Mouse (Mus musculus) CH12.LX (cell line): Measurements from ENCODE around the gene Smim6. TPM values are rescaled to one million over a fixed set of nuclear protein-coding genes. Genes with fewer than 3 reads are reported as not detected.
A peak's percentile ranks its signal among the peaks of the same experiment; 100 is the strongest.

ENCODE experiments used
- DNase-seq: peaks from one replicate; pipeline ENCODE4 v3.0.0-alpha.2; 2013; ENCODE audit errors: extremely low read depth
- H3K27ac ChIP-seq: 2 replicates; pipeline ENCODE4 v1.5.1; 2012; ENCODE audit warnings: low read depth, mild to moderate bottlenecking, control low read depth, moderate library complexity; ENCODE audit not compliant: insufficient read depth
- H3K27me3 ChIP-seq: replicated peaks from 2 replicates; pipeline ENCODE3; 2012; ENCODE audit warnings: inconsistent platforms
- H3K36me3 ChIP-seq, 2 experiments: replicated peaks in 1 of 2; 2 replicates each; pipeline versions ENCODE3 to v1.6.1; 2012; ENCODE audit warnings: inconsistent platforms in 1 of 2, low read length in 1 of 2, mild to moderate bottlenecking in 1 of 2, mixed read lengths in 1 of 2, moderate library complexity in 1 of 2; ENCODE audit not compliant: control insufficient read depth in 1 of 2, insufficient read depth in 1 of 2
- H3K4me1 ChIP-seq, 2 experiments: 2 replicates each; pipeline ENCODE4 v1.6.1; 2012; ENCODE audit warnings: inconsistent platforms in 1 of 2, moderate library complexity in 1 of 2; ENCODE audit not compliant: insufficient read depth in 2 of 2, control insufficient read depth in 1 of 2
- H3K4me2 ChIP-seq: 2 replicates; pipeline ENCODE4 v1.6.1; 2012; ENCODE audit warnings: low read depth, mild to moderate bottlenecking, control low read depth; ENCODE audit not compliant: poor library complexity, insufficient read depth, severe bottlenecking
- H3K4me3 ChIP-seq, 3 experiments: fragments of 150-350 bp in 1 of 3; sonication (generic) in 1 of 3; replicated peaks in 1 of 3; 2 replicates each; pipeline versions ENCODE3 to v1.5.1; 2011 to 2012; ENCODE audit warnings: low read depth in 2 of 3, low read length in 2 of 3, mild to moderate bottlenecking in 2 of 3, moderate library complexity in 2 of 3, control low read depth in 1 of 3, improper control_type of control experiment in 1 of 3, inconsistent platforms in 1 of 3, mixed read lengths in 1 of 3; ENCODE audit not compliant: poor library complexity in 1 of 3
- H3K79me2 ChIP-seq: replicated peaks from 2 replicates; pipeline ENCODE4 v1.6.1; 2012; ENCODE audit warnings: mild to moderate bottlenecking, moderate library complexity; ENCODE audit not compliant: control insufficient read depth, poor library complexity, insufficient read depth, severe bottlenecking; ENCODE audit errors: extremely low read depth
- H3K9ac ChIP-seq: 2 replicates; pipeline ENCODE4 v1.6.1; 2012; ENCODE audit warnings: low read depth, mild to moderate bottlenecking, control low read depth, moderate library complexity; ENCODE audit not compliant: insufficient read depth
- H3K9me3 ChIP-seq: replicated peaks from 2 replicates; pipeline ENCODE3; 2012; ENCODE audit warnings: low read length, inconsistent platforms, mixed read lengths
- CHD2 ChIP-seq: IDR thresholded peaks from 2 replicates; pipeline ENCODE4 v1.6.1; 2011; ENCODE audit warnings: low read length, improper control_type of control experiment
- CTCF ChIP-seq, 2 experiments: IDR thresholded peaks in 1 of 2; conservative IDR thresholded peaks in 1 of 2; 2 replicates each; pipeline ENCODE4 v1.5.1; 2011 to 2012; ENCODE audit warnings: low read depth in 2 of 2, low read length in 2 of 2, improper control_type of control experiment in 1 of 2, inconsistent platforms in 1 of 2, mild to moderate bottlenecking in 1 of 2, moderate library complexity in 1 of 2
- E2F4 ChIP-seq: IDR thresholded peaks from 2 replicates; pipeline ENCODE4 v1.6.1; 2011; ENCODE audit warnings: low read depth, low read length, improper control_type of control experiment; ENCODE audit not compliant: insufficient replicate concordance
- ELF1 ChIP-seq: IDR thresholded peaks from 2 replicates; pipeline ENCODE4 v1.6.1; 2014; ENCODE audit warnings: low read depth, mild to moderate bottlenecking, inconsistent platforms, low read length, improper control_type of control experiment
- EP300 ChIP-seq: IDR thresholded peaks from 2 replicates; pipeline ENCODE4 v1.6.1; 2011; ENCODE audit warnings: low read length, improper control_type of control experiment
- ETS1 ChIP-seq: conservative IDR thresholded peaks from 2 replicates; pipeline ENCODE4 v1.6.1; 2012; ENCODE audit warnings: low read depth, mild to moderate bottlenecking, inconsistent platforms, low read length, improper control_type of control experiment, moderate library complexity
- GABPA ChIP-seq: IDR thresholded peaks from 2 replicates; pipeline ENCODE4 v1.6.1; 2012; ENCODE audit warnings: low read depth, low read length, improper control_type of control experiment, inconsistent platforms; ENCODE audit not compliant: insufficient replicate concordance
- IRF4 ChIP-seq: IDR thresholded peaks from 2 replicates; pipeline ENCODE4 v1.6.1; 2014; ENCODE audit warnings: low read depth, mild to moderate bottlenecking, inconsistent platforms, low read length, improper control_type of control experiment
- JUN ChIP-seq: IDR thresholded peaks from 2 replicates; pipeline ENCODE4 v1.6.1; 2011; ENCODE audit warnings: low read depth, mild to moderate bottlenecking, low read length, improper control_type of control experiment, moderate library complexity; ENCODE audit not compliant: insufficient read depth
- MAFK ChIP-seq: IDR thresholded peaks from 2 replicates; pipeline ENCODE4 v1.6.1; 2011; ENCODE audit warnings: low read length, improper control_type of control experiment; ENCODE audit not compliant: insufficient replicate concordance
- MAX ChIP-seq: IDR thresholded peaks from 2 replicates; pipeline ENCODE4 v1.6.1; 2011; ENCODE audit warnings: low read length, improper control_type of control experiment
- MAZ ChIP-seq: IDR thresholded peaks from 2 replicates; pipeline ENCODE4 v1.6.1; 2012; ENCODE audit warnings: low read depth, mild to moderate bottlenecking, inconsistent platforms, low read length, improper control_type of control experiment, moderate library complexity
- MEF2A ChIP-seq: IDR thresholded peaks from 2 replicates; pipeline ENCODE4 v1.6.1; 2014; ENCODE audit warnings: low read depth, mild to moderate bottlenecking, inconsistent platforms, low read length, improper control_type of control experiment, borderline replicate concordance
- NELFE ChIP-seq: IDR thresholded peaks from 2 replicates; pipeline ENCODE4 v1.6.1; 2011; ENCODE audit warnings: low read depth, low read length, improper control_type of control experiment
- PAX5 ChIP-seq: IDR thresholded peaks from 2 replicates; pipeline ENCODE4 v1.6.1; 2012; ENCODE audit warnings: low read length, inconsistent platforms, mixed read lengths
- POLR2A ChIP-seq: IDR thresholded peaks from 2 replicates; pipeline ENCODE4 v1.6.1; 2011; ENCODE audit warnings: low read depth, mild to moderate bottlenecking, improper control_type of control experiment, low read length
- POLR2AphosphoS2 ChIP-seq: IDR thresholded peaks from 2 replicates; pipeline ENCODE4 v1.6.1; 2011; ENCODE audit warnings: low read depth, low read length, improper control_type of control experiment
- RAD21 ChIP-seq: IDR thresholded peaks from 2 replicates; pipeline ENCODE4 v1.6.1; 2011; ENCODE audit warnings: low read depth, mild to moderate bottlenecking, low read length, improper control_type of control experiment, moderate library complexity
- SIN3A ChIP-seq: IDR thresholded peaks from 2 replicates; pipeline ENCODE4 v1.6.1; 2012; ENCODE audit warnings: low read length, improper control_type of control experiment, inconsistent platforms
- SMC3 ChIP-seq: IDR thresholded peaks from 2 replicates; pipeline ENCODE4 v1.6.1; 2011; ENCODE audit warnings: low read depth, low read length, improper control_type of control experiment
- UBTF ChIP-seq: IDR thresholded peaks from 2 replicates; pipeline ENCODE4 v1.6.1; 2012; ENCODE audit warnings: low read depth, mild to moderate bottlenecking, inconsistent platforms, low read length, improper control_type of control experiment, moderate library complexity
- ZC3H11A ChIP-seq: IDR thresholded peaks from 2 replicates; pipeline ENCODE4 v1.6.1; 2012; ENCODE audit warnings: low read depth, mild to moderate bottlenecking, inconsistent platforms, low read length, improper control_type of control experiment
- ZKSCAN1 ChIP-seq: IDR thresholded peaks from 2 replicates; pipeline ENCODE4 v1.6.1; 2012; ENCODE audit warnings: low read depth, inconsistent platforms, low read length, improper control_type of control experiment, borderline replicate concordance
- ZMIZ1 ChIP-seq: IDR thresholded peaks from 2 replicates; pipeline ENCODE4 v1.6.1; 2012; ENCODE audit warnings: low read depth, mild to moderate bottlenecking, inconsistent platforms, low read length, improper control_type of control experiment
- ZNF384 ChIP-seq: IDR thresholded peaks from 2 replicates; pipeline ENCODE4 v1.6.1; 2012; ENCODE audit warnings: low read depth, low read length, improper control_type of control experiment, inconsistent platforms
- dilution Hi-C: fragments of 300-500 bp; cut with MboI; formaldehyde crosslinking; loops from 2 replicates; pipeline ENCODE4 v1.14.3; 2020; ENCODE audit warnings: low sequenced_read_pairs; ENCODE audit not compliant: extremely low pct_unique_long_range_greater_than_20kb, extremely low pct_ligation_motif_present
- in situ Hi-C: fragments of 300-500 bp; cut with MboI; formaldehyde crosslinking; loops from 3 replicates; pipeline ENCODE4 v1.14.3; 2019; ENCODE audit warnings: low sequenced_read_pairs, low pct_ligation_motif_present, low pct_unique_long_range_greater_than_20kb, mixed read lengths
- polyA plus RNA-seq: library from polyadenylated mRNA; unstranded; fragments of >175 nt; gene quantifications from 2 replicates; pipeline ENCODE4 v1.2.1, GENCODE M21; 2012; ENCODE audit warnings: low read depth; ENCODE audit not compliant: insufficient read length
- total RNA-seq, 2 experiments: library from RNA; depleted of rRNA; stranded (reverse); fragments of 300-350 nt in 1 of 2; fragments of >200 nt in 1 of 2; gene quantifications; 2 replicates each; pipeline ENCODE4 v1.2.3; 2012 to 2014

Smim6 gene
- total and polyA plus RNA-seq, 3 experiments = 0.21 to 0.56 TPM; not detected in 1

GRCm38 (mm10) chr11:115898886-115899285, 12.9 kb upstream of the Smim6 start:
- peak; percentile 75 for DNase-seq
- H3K27me3 ChIP-seq = no peaks in the 10 kb centered on the region
- no peak overlapping the region for H3K4me3 ChIP-seq
- no peak overlapping the region for H3K27ac ChIP-seq
- H3K79me2 ChIP-seq = no peaks in the 10 kb centered on the region
- no peak overlapping the region for H3K9ac ChIP-seq
- TF ChIP-seq SMC3 (peak; percentile 59), CTCF (conservative IDR thresholded peaks at IDR 0.05 in 1 of 2, IDR thresholded peaks at IDR 0.05 in 1 of 2; ENCODE audit: low read depth in 2 of 2, low read length in 2 of 2) (peak; percentile 80 to 95), ZMIZ1 (no peak), MAFK (no peak), GABPA (no peak), EP300 (no peak), PAX5 (no peak), RAD21 (peak; percentile 33), JUN (no peak), ZC3H11A (no peak), IRF4 (0 out of 2 replicates have a peak, but pooled peaks have one; percentile 8), CHD2 (no peak), ETS1 (no peak), MAZ (no peak), MEF2A (no peak), MAX (peak; percentile 14; the same call in 1 of the 2 replicates), NELFE (peak; percentile 48; the same call in 1 of the 2 replicates), E2F4 (no peak), ELF1 (no peak), ZNF384 (no peak), POLR2A (no peak)
- TF ChIP-seq, all 38 proteins: peak for 6
- Histone ChIP-seq H3K4me2 (no peak overlapping the region), H3K4me1 (peaks cover 14 to 65% of the 10 kb centered on the region in 2 experiments), H3K9me3 (no peaks in the 10 kb centered on the region), H3K36me3 (peaks cover 36 to 86% of the 10 kb centered on the region in 2 experiments)
- in situ Hi-C loops = no loop called here
- dilution Hi-C loops = no loop called here

- in situ Hi-C loops = no loop called here
These were observed 12.1 kb upstream of the Smim6 start, which contains the start of gene Smim5 for GRCm38 (mm10) chr11:115899486-115900266. Gene Smim5 (plus strand): TSS chr11:115899966.

More at GRCm38 (mm10) chr11:115899486-115900266, 12.1 kb upstream of the Smim6 start, which contains the start of gene Smim5:
- Histone ChIP-seq H3K9ac (no peak within 1 kb of the TSS), H3K9me3 (no peaks in the 10 kb centered on the region), H3K27me3 (no peaks in the 10 kb centered on the region), H3K36me3 (peaks cover 30 to 81% of the 10 kb centered on the region in 2 experiments), H3K4me3 (no peak within 1 kb of the TSS), H3K27ac (no peak within 1 kb of the TSS), H3K4me2 (no peak within 1 kb of the TSS), H3K4me1 (peaks cover 22 to 73% of the 10 kb centered on the region in 2 experiments), H3K79me2 (no peaks in the 10 kb centered on the region)
- dilution Hi-C loops = no loop called here
- TF ChIP-seq ZKSCAN1 (no peak), POLR2AphosphoS2 (no peak), MAX (no peak), UBTF (no peak), CHD2 (no peak), PAX5 (no peak), SIN3A (peak; percentile 81)
- peak; percentile 72 for DNase-seq
